Mouse (Mus musculus): ENCODE measurements around the gene Parp12. TPM values are rescaled to one million over a fixed set of nuclear protein-coding genes. Genes with fewer than 3 reads are reported as not detected.

Parp12 gene
- polyA plus RNA-seq, 1 experiment from 2014 or later = 3.4 TPM

Other genes with a start within 250 kb of the Parp12 start
- gene Tbxas1, start 242.9 kb downstream of the Parp12 start, polyA plus RNA-seq (2015; fragmentation: Nextera tagmentation; extraction: Ambion mirVana) = 11.4 and 12.2 TPM in 2 replicates
- 20.1 and 20.4 TPM in 2 replicates for gene Hipk2, start 242.2 kb downstream of the Parp12 start, polyA plus RNA-seq (2015; fragmentation: Nextera tagmentation; extraction: Ambion mirVana)
- gene Kdm7a, start 88.4 kb upstream of the Parp12 start, polyA plus RNA-seq (2015; fragmentation: Nextera tagmentation; extraction: Ambion mirVana) = 9.1 and 11.6 TPM in 2 replicates